Mouse (Mus musculus) kidney, adult 11 months (tissue): ENCODE results near the gene Prss53.

Source experiments
- DNase-seq: peaks from one replicate; pipeline ENCODE4 v3.0.0; 2022

Prss53 gene

GRCm38 (mm10) chr7:127890798-127891197, at the start of gene Prss53:
Gene Prss53 (minus strand): TSS chr7:127890970.
- DNase-seq, result peak; percentile 83

GRCm38 (mm10) chr7:127936216-127936884, 45.6 kb upstream of the Prss53 start:
- no peak for DNase-seq

- DNase-seq, result no peak
Measured at GRCm38 (mm10) chr7:127935748-127936159, 45.0 kb upstream of the Prss53 start.

- DNase-seq, result peak; percentile 95
Measured at GRCm38 (mm10) chr7:127935028-127935722, 44.4 kb upstream of the Prss53 start.

- no peak for DNase-seq
Measured at GRCm38 (mm10) chr7:127934075-127934474, 43.3 kb upstream of the Prss53 start.

GRCm38 (mm10) chr7:127932273-127933031, 41.7 kb upstream of the Prss53 start:
- peak; percentile 74 for DNase-seq

GRCm38 (mm10) chr7:127931351-127932135, 40.8 kb upstream of the Prss53 start:
- DNase-seq, result peak; percentile 80

GRCm38 (mm10) chr7:127930636-127931035, 39.9 kb upstream of the Prss53 start:
- no peak for DNase-seq

- peak; percentile 94 for DNase-seq
Measured at GRCm38 (mm10) chr7:127929923-127930322, 39.2 kb upstream of the Prss53 start, which contains the start of gene Prss8. Gene Prss8 (minus strand): TSS chr7:127930104.

GRCm38 (mm10) chr7:127928596-127928995, 37.8 kb upstream of the Prss53 start:
- DNase-seq, result peak; percentile 66

GRCm38 (mm10) chr7:127927726-127928125, 37.0 kb upstream of the Prss53 start:
- DNase-seq, result peak; percentile 46

GRCm38 (mm10) chr7:127926846-127927245, 36.1 kb upstream of the Prss53 start:
- DNase-seq, result peak; percentile 83

- peak; percentile 93 for DNase-seq
Measured at GRCm38 (mm10) chr7:127926066-127926465, 35.3 kb upstream of the Prss53 start.

GRCm38 (mm10) chr7:127925252-127925651, 34.5 kb upstream of the Prss53 start:
- DNase-seq, result peak; percentile 94

- peak; percentile 45 for DNase-seq
Measured at GRCm38 (mm10) chr7:127923714-127924113, 32.9 kb upstream of the Prss53 start.

- no peak for DNase-seq
Measured at GRCm38 (mm10) chr7:127922451-127923275, 31.9 kb upstream of the Prss53 start.

- no peak for DNase-seq
Measured at GRCm38 (mm10) chr7:127921516-127921915, 30.7 kb upstream of the Prss53 start.

- DNase-seq, result no peak
Measured at GRCm38 (mm10) chr7:127919290-127919689, 28.5 kb upstream of the Prss53 start.

- no peak for DNase-seq
Measured at GRCm38 (mm10) chr7:127918203-127918602, 27.4 kb upstream of the Prss53 start.

GRCm38 (mm10) chr7:127915293-127915692, 24.5 kb upstream of the Prss53 start:
- DNase-seq, result no peak

GRCm38 (mm10) chr7:127912938-127913337, 22.2 kb upstream of the Prss53 start:
- no peak for DNase-seq
